Mouse (Mus musculus): ENCODE results near the gene Rsrc1. TPM values are rescaled to one million over a fixed set of nuclear protein-coding genes. Genes with fewer than 3 reads are reported as not detected.

Gene Rsrc1
- polyA plus RNA-seq (2016; fragmentation: Nextera tagmentation; extraction: Ambion mirVana) = 54.1 and 57.9 TPM in 2 replicates

DNA sequence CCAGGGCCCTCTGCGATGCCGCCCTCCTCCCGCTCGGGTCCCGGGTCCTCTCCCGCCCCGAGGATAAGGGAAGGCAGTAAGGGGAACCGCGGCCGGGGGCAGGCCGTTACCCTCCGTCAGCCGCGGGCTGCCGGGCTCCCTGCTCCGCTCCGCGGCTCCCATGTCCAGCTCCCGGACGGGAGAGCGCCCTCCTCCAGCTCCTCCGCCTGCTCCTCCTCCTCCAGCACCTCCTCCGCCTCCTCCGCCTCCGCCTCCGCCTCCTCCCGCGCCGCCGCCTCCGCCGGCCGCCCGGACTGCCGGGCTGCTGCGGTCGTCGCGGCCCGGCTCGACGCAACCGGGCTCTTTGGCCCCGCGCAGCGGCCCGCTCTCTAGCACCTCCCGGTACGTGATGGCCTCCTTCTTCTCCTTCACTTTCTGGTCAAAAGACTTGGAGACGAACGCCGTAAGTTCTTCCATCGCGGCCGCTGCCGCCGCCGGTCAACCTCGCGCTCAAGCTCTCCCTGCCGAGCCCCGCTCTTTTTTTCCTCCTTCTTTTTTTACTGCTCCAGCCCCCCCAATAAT lies at the start of gene Rsrc1:
Gene Rsrc1 (plus strand): TSS at position 290 of the 561 bp plus-strand sequence.
- peak within 1 kb of the TSS; percentile 79 for H3K9ac ChIP-seq (replicated peaks)
- ATAC-seq (ENCODE audit: low FRiP score, low read depth) = peak; percentile 45
- peaks cover 28% of the 10 kb centered on the region for H3K4me1 ChIP-seq
- peak within 1 kb of the TSS; percentile 56 for H3K4me3 ChIP-seq
- peaks cover 56% of the 10 kb centered on the region for H3K27me3 ChIP-seq
- WGBS = 0% methylated on average over 39 of the region's 62 CpGs
- H3K36me3 ChIP-seq = no peaks in the 10 kb centered on the region
- H3K4me2 ChIP-seq (replicated peaks) = peak within 1 kb of the TSS; percentile 58
- H3K9me3 ChIP-seq = no peaks in the 10 kb centered on the region
- peak within 1 kb of the TSS; percentile 91 for H3K27ac ChIP-seq (replicated peaks)

DNA sequence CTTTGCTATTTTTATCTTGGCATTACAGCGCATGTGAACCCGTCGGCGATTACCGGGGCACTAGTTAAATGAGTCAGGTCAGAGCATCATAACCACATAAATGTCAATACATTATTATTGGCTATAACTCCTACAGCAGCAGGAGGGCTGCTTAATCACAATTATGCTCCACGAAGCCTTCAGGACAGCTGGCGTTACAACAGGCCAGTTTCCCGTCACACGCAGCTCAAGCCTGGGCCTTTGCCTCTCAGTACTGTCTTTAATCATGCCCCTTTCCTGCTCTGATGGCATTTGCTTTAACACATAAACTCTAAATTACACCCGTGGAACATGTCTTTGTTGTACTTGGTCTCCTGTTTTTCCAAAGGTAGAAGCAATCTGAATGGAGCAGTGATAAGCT lies 41.5 kb upstream of the Rsrc1 start:
- no peaks in the 10 kb centered on the region for H3K9me3 ChIP-seq
- no peak overlapping the region for H3K4me2 ChIP-seq (replicated peaks)
- H3K4me1 ChIP-seq = no peaks in the 10 kb centered on the region
- H3K4me3 ChIP-seq = no peak overlapping the region
- H3K9ac ChIP-seq (replicated peaks) = no peak overlapping the region
- H3K27ac ChIP-seq (replicated peaks) = no peak overlapping the region
- WGBS = 73% methylated on average over 10 of the region's 10 CpGs
- no peaks in the 10 kb centered on the region for H3K27me3 ChIP-seq
- ATAC-seq (ENCODE audit: low FRiP score, low read depth) = no peak
- H3K36me3 ChIP-seq = no peaks in the 10 kb centered on the region

DNA sequence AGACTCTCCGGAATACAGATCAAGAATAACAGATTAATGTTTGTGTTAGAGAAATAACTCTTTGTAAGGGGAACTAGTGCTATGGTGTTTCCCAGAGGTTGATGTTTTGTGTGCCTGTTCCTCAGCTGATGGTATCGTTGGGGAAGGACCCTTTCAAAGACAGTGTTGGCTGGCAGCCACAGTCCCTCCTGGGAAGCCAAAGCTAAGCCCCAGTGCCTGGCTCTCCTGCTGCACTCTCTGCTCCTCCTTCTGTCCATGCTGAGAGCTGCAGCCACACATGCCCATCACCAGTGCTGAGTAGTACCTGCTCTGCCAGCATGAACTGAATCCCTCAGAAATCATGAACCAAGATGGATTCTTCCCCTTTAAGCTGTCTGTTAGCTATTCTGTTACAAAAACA lies 26.1 kb upstream of the Rsrc1 start:
- WGBS = 60% methylated on average over 2 of the region's 2 CpGs
- Histone ChIP-seq H3K9ac (replicated peaks) (no peak overlapping the region), H3K9me3 (no peaks in the 10 kb centered on the region), H3K4me1 (no peaks in the 10 kb centered on the region), H3K4me3 (no peak overlapping the region), H3K27me3 (no peaks in the 10 kb centered on the region), H3K4me2 (replicated peaks) (no peak overlapping the region), H3K36me3 (no peaks in the 10 kb centered on the region), H3K27ac (replicated peaks) (no peak overlapping the region)
- no peak for ATAC-seq (ENCODE audit: low FRiP score, low read depth)

DNA sequence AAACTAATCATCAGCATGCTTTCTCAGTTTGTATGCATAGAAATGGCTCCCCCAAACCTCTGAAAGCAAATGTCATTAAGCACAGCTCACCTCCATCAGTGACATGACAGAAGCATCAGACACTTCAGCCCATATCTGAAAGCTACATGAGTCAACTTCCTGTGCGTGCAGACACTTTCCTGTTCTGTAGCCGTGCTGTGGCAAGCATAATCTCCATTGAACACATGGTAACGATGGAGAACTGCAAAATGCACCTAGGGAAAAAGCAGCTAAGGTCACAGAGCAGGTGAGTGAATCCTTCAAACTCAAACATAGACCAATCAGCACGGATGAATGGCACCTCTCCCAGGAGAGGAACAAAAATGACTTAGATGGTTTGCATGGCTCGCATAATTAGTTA lies 21.2 kb upstream of the Rsrc1 start:
- 75% methylated on average over 5 of the region's 5 CpGs for WGBS
- no peaks in the 10 kb centered on the region for H3K4me1 ChIP-seq
- 0 out of 2 replicates have a peak, but pooled peaks cover 4% of the 10 kb centered on the region for H3K27me3 ChIP-seq
- H3K9ac ChIP-seq (replicated peaks) = no peak overlapping the region
- no peak overlapping the region for H3K27ac ChIP-seq (replicated peaks)
- no peak overlapping the region for H3K4me2 ChIP-seq (replicated peaks)
- no peaks in the 10 kb centered on the region for H3K9me3 ChIP-seq
- H3K36me3 ChIP-seq = no peaks in the 10 kb centered on the region
- no peak for ATAC-seq (ENCODE audit: low FRiP score, low read depth)
- no peak overlapping the region for H3K4me3 ChIP-seq

DNA sequence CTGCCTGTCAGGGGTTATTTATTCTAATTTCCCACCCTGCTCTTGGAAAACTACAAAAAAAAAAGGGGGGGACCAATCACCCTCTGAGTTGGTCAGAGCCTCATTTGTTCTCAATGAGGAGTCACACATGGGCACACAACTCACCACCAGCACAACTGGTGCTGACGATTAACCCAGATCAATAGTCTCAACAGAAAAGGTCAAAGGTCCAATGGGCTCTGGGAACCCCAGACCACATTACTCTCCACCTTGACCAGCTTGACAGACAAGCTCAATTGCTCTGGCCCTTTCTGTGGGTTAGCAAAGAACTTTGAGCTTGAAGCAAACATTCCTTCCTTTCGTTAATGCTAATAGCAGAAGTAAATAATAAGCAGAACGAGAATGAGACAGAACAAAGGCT lies 16.3 kb upstream of the Rsrc1 start:
- H3K4me1 ChIP-seq = no peaks in the 10 kb centered on the region
- no peak overlapping the region for H3K4me2 ChIP-seq (replicated peaks)
- no peaks in the 10 kb centered on the region for H3K36me3 ChIP-seq
- H3K27ac ChIP-seq (replicated peaks) = no peak overlapping the region
- 55% methylated on average over 3 of the region's 3 CpGs for WGBS
- no peaks in the 10 kb centered on the region for H3K9me3 ChIP-seq
- ATAC-seq (ENCODE audit: low FRiP score, low read depth) = no peak
- peaks cover 16% of the 10 kb centered on the region for H3K27me3 ChIP-seq
- no peak overlapping the region for H3K9ac ChIP-seq (replicated peaks)
- H3K4me3 ChIP-seq = no peak overlapping the region

DNA sequence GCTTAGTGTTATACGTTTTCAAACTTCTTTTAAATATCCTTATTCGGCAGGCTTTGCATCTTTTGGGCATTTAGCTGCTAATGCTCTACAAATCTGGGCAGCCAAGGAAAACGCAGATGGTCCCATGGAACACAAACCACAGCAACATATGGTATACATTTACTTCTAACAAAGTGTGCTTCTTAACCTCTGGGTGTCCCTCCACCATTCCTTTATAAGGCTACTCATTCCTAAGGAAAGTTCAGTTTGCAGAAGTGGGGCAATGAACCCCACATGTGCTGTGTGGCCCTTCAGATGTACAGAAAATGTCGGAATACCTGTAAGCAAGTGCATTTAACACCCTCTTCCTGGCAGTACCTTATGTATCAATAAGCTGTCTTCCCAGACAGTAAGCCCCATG lies 13.7 kb upstream of the Rsrc1 start:
- Histone ChIP-seq H3K4me3 (no peak overlapping the region), H3K4me1 (peaks cover 11% of the 10 kb centered on the region), H3K9me3 (no peaks in the 10 kb centered on the region), H3K36me3 (no peaks in the 10 kb centered on the region), H3K9ac (replicated peaks) (no peak overlapping the region), H3K4me2 (replicated peaks) (no peak overlapping the region), H3K27ac (replicated peaks) (no peak overlapping the region), H3K27me3 (peaks cover 33% of the 10 kb centered on the region)
- ATAC-seq (ENCODE audit: low FRiP score, low read depth) = no peak
- 70% methylated on average over 4 of the region's 4 CpGs for WGBS

DNA sequence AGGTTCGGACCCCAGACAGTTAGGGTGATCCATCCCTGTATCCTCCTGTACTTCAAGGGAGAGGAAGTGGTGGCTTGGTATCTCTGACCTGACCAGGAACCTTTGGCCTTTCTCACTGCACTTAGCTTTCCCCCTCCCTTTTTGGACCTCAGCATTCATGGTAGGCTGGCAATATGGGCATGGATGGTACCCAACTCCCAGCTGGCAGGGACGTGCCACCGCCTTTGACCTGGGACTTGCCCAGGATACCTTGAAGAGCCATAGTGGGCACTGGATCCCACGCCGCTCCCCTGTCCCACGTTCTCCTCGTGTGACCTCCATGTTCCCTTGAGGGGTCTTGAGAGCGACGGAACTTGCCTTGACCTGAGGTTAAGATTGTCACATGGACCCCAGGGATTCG lies 10.9 kb upstream of the Rsrc1 start:
- WGBS = 3% methylated on average over 10 of the region's 10 CpGs
- Histone ChIP-seq H3K9ac (replicated peaks) (no peak overlapping the region), H3K36me3 (no peaks in the 10 kb centered on the region), H3K27me3 (peaks cover 54% of the 10 kb centered on the region), H3K4me3 (peak overlapping the region; percentile 28; the same call in 1 of the 2 replicates), H3K4me2 (replicated peaks) (peak overlapping the region; percentile 47), H3K27ac (replicated peaks) (no peak overlapping the region), H3K9me3 (no peaks in the 10 kb centered on the region), H3K4me1 (peaks cover 18% of the 10 kb centered on the region)
- peak; percentile 1; the same call in 1 of the 2 replicates for ATAC-seq (ENCODE audit: low FRiP score, low read depth)

DNA sequence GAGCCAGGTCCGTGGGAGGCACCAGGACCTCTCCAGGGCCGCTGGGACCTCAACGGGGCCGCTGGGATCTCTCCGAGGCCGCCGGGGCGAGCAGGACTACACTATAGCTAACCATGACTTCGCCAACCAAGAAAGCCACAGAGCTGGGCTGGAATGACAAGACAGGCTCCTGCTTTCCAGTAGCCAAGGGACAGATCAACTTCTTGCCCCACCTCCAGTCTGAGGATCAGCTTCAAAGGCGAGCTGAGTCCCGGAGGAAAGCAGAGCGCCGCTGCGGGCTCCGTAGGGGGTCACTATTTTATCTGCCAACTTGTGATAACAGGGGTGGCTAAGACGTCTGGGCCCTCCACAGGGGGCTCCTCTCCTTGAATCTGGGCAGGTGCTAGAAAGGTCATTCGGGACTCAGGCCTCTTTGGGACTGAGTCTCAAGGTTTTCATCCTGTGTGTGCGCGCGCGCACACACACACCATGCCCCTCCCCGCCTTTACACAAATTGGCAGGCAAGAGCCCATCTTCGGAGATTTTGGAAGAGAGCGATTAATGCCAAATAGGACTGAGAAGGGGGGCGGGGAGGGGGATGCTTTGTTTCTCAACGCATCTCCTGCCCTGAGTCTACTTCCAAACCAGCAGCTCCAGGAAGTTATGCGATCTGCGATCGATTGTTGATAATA lies 10.4 kb upstream of the Rsrc1 start:
- Histone ChIP-seq H3K4me2 (replicated peaks) (peak overlapping the region; percentile 47), H3K9me3 (no peaks in the 10 kb centered on the region), H3K36me3 (no peaks in the 10 kb centered on the region), H3K9ac (replicated peaks) (no peak overlapping the region), H3K4me3 (peak overlapping the region; percentile 28), H3K4me1 (peaks cover 18% of the 10 kb centered on the region), H3K27me3 (peaks cover 54% of the 10 kb centered on the region), H3K27ac (replicated peaks) (0 out of 2 replicates have a peak overlapping the region, but pooled peaks have one; percentile 10)
- peak; percentile 59 for ATAC-seq (ENCODE audit: low FRiP score, low read depth)
- 1% methylated on average over 29 of the region's 29 CpGs for WGBS

DNA sequence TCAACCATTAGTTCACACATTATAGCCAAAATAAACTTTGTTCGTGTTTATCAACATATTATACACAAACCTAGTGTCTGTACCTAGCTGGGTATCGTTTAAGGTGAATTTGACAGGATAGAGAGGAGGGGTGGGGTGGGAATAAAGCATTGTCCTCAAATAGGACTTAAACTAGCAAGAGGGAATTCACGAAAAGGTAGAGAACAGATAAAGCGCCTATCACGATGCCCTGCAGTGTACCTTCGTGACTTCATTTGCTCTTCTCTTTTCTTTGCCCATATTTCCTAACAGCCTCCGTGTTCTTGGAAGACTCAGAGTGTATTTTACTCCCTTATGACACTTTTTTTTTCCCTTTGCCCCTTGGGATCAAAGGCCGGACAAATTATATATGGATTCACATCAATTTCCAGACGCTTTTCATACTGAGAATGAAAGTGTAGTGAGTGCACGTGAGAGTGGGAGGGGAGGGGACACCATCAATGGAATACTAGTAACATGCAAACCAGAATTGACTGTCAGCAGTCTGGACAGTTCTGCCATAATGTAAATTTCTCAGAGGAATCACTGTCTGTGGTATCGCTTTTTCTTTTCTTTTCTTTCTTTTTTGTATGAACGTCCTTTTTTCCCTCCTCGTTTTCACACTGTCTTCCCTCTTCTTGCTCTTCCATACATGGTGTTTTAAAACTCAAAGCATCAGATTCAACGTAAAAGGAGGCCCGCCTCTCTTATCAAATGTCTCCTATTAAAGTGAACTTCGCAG lies 8.8 kb upstream of the Rsrc1 start:
- no peak overlapping the region for H3K27ac ChIP-seq (replicated peaks)
- H3K9ac ChIP-seq (replicated peaks) = no peak overlapping the region
- H3K9me3 ChIP-seq = no peaks in the 10 kb centered on the region
- peak overlapping the region; percentile 8; the same call in 1 of the 2 replicates for H3K4me3 ChIP-seq
- peaks cover 62% of the 10 kb centered on the region for H3K27me3 ChIP-seq
- no peaks in the 10 kb centered on the region for H3K36me3 ChIP-seq
- ATAC-seq (ENCODE audit: low FRiP score, low read depth) = no peak
- peak overlapping the region; percentile 34 for H3K4me2 ChIP-seq (replicated peaks)
- WGBS = 5% methylated on average over 16 of the region's 16 CpGs
- peaks cover 18% of the 10 kb centered on the region for H3K4me1 ChIP-seq

DNA sequence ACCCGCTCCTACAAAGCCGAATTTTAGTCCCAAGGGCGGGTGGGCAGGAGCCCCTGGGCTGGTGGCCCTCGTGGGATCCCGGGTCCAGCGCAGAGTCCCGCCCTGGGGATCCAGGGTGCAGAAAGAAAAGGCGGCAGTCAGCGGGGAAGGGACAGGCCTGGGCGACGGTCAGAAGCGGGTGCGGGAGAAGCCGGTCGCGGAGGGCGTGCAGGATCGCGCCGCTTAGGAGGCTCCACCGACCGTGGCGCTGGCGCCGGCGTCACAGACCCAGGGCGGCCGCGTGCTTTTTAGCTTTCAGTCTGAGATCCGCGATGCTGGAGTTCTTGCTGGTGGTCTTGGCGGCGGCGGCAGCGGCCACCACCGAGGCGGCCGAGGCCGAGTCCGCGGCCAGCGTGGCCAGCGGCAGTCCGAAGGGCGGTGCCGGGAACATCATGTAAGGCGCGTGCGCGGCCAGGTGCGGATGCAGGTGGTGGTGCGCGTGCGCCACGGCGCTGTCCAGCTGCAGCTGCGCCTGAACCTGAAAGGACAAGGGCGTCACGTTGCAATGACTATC lies 7.7 kb upstream of the Rsrc1 start:
- no peaks in the 10 kb centered on the region for H3K9me3 ChIP-seq
- H3K9ac ChIP-seq (replicated peaks) = peak overlapping the region; percentile 67
- WGBS = under 1% methylated on average over 59 of the region's 59 CpGs
- peak overlapping the region; percentile 82 for H3K4me2 ChIP-seq (replicated peaks)
- H3K36me3 ChIP-seq = no peaks in the 10 kb centered on the region
- H3K27ac ChIP-seq (replicated peaks) = peak overlapping the region; percentile 65
- ATAC-seq (ENCODE audit: low FRiP score, low read depth) = peak; percentile 65
- peaks cover 18% of the 10 kb centered on the region for H3K4me1 ChIP-seq
- peaks cover 60% of the 10 kb centered on the region for H3K27me3 ChIP-seq
- peak overlapping the region; percentile 51 for H3K4me3 ChIP-seq

DNA sequence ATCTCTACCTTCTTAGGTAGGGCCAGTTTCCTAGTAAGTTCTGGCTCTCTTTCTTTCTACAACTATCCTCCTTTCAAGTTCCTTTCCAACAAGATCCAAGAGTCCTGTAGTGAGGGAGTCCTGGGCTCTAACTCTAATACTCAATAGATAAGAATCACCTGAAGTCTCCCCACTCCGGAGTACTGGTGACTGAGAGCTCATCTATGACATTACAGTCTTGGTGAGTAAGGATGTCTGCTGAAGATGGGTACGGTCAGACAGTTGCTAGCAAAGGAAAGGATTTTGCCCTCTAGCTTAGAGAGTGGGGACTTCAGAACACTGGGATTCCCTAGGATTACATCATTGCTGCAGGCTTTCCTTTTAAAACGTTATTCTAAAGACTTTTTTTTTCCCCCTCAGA lies 6.7 kb upstream of the Rsrc1 start:
- Histone ChIP-seq H3K4me3 (0 out of 2 replicates have a peak overlapping the region, but pooled peaks have one; percentile 51), H3K9me3 (no peaks in the 10 kb centered on the region), H3K36me3 (no peaks in the 10 kb centered on the region), H3K4me2 (replicated peaks) (peak overlapping the region; percentile 82), H3K9ac (replicated peaks) (no peak overlapping the region), H3K27ac (replicated peaks) (no peak overlapping the region), H3K4me1 (peaks cover 23% of the 10 kb centered on the region), H3K27me3 (peaks cover 69% of the 10 kb centered on the region)
- no peak for ATAC-seq (ENCODE audit: low FRiP score, low read depth)
- 14% methylated on average over 3 of the region's 3 CpGs for WGBS
